Mouse (Mus musculus) midbrain, embryonic 15.5 days (tissue): ENCODE measurements around the gene Gpr137b. TPM values are rescaled to one million over a fixed set of nuclear protein-coding genes. Genes with fewer than 3 reads are reported as not detected.
"Not testable (repeated sequence)": the region's sequence is repeated elsewhere in the genome, so short reads cannot be mapped to it uniquely, and the experiment has no call there.

ENCODE experiments used
- ATAC-seq: fragments of 200-750 bp; cut with Nextera tagmentation; replicated peaks from 2 replicates; pipeline ENCODE4 v1.8.0; 2017; ENCODE audit warnings: moderate TSS enrichment
- H3K27ac ChIP-seq: fragments of 300-500 bp; sonication (generic); 2 replicates; pipeline ENCODE4 v1.5.1; 2015; ENCODE audit warnings: mild to moderate bottlenecking, inconsistent platforms
- H3K27me3 ChIP-seq: fragments of 300-500 bp; sonication (generic); replicated peaks from 2 replicates; pipeline ENCODE4 v1.6.1; 2015; ENCODE audit warnings: inconsistent platforms
- H3K36me3 ChIP-seq: fragments of 300-500 bp; sonication (generic); replicated peaks from 2 replicates; pipeline ENCODE4 v1.6.1; 2015; ENCODE audit warnings: inconsistent platforms
- H3K4me1 ChIP-seq: fragments of 300-500 bp; sonication (generic); 2 replicates; pipeline ENCODE4 v1.6.1; 2015; ENCODE audit warnings: inconsistent platforms
- H3K4me2 ChIP-seq: fragments of 300-500 bp; sonication (generic); 2 replicates; pipeline ENCODE4 v1.6.1; 2015; ENCODE audit warnings: inconsistent platforms, mild to moderate bottlenecking, moderate library complexity
- H3K4me3 ChIP-seq: fragments of 300-500 bp; sonication (generic); 2 replicates; pipeline ENCODE4 v1.5.1; 2015; ENCODE audit warnings: mild to moderate bottlenecking, inconsistent platforms
- H3K9ac ChIP-seq: fragments of 300-500 bp; sonication (generic); 2 replicates; pipeline ENCODE4 v1.6.1; 2015; ENCODE audit warnings: mild to moderate bottlenecking, inconsistent platforms
- H3K9me3 ChIP-seq: fragments of 300-500 bp; sonication (generic); 2 replicates; pipeline ENCODE4 v1.6.1; 2016; ENCODE audit warnings: inconsistent platforms
- WGBS: fragments of 180-500 bp; shearing (Covaris S2); methylation state at CpG from one replicate; pipeline ENCODE4 v1.1.7; 2015; ENCODE audit warnings: mixed read lengths; 5-methylcytosine and 5-hydroxymethylcytosine counted together
- polyA plus RNA-seq: library from polyadenylated mRNA; unstranded; fragments of >200 nt; fragmentation: Nextera tagmentation; extraction: Ambion mirVana; gene quantifications from 2 replicates; pipeline ENCODE4 v1.2.1, GENCODE M21; 2015

The Gpr137b gene
- polyA plus RNA-seq, 1 experiment from 2014 or later, result 29.9 TPM

DNA sequence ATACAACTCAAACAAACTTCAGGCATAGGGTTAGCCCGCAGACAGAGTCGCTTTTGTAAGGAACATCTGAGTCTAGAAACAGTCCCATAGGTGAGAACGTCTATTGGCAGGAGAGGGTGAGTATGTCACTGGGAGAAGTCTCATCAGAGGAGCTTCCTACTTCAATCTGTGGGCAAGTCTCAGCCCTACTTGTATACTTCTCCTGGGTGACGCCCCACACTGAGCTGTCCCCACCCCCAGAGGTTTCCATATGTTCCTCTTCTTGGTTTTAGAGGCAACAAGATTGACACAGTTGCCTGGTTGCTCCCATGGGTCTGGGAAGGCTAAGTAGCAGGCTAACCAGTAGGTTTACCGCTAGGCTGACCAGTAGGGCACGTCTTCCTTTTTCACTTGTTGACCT, 10.0 kb upstream of the Gpr137b start:
- H3K4me2 ChIP-seq, H3K27me3 ChIP-seq, H3K36me3 ChIP-seq, H3K9me3 ChIP-seq, H3K9ac ChIP-seq, H3K4me3 ChIP-seq, ATAC-seq, H3K27ac ChIP-seq, H3K4me1 ChIP-seq: not testable (repeated sequence)
- WGBS, result 90% methylated on average over 6 of the region's 6 CpGs

- not testable (repeated sequence) for H3K4me2 ChIP-seq, H3K9me3 ChIP-seq, H3K27me3 ChIP-seq, H3K27ac ChIP-seq, H3K4me1 ChIP-seq, ATAC-seq, H3K36me3 ChIP-seq, H3K4me3 ChIP-seq, H3K9ac ChIP-seq
- 87% methylated on average over 3 of the region's 3 CpGs for WGBS
Observed at GRCm38 (mm10) chr13:13403366-13403765, 9.6 kb upstream of the Gpr137b start.

DNA sequence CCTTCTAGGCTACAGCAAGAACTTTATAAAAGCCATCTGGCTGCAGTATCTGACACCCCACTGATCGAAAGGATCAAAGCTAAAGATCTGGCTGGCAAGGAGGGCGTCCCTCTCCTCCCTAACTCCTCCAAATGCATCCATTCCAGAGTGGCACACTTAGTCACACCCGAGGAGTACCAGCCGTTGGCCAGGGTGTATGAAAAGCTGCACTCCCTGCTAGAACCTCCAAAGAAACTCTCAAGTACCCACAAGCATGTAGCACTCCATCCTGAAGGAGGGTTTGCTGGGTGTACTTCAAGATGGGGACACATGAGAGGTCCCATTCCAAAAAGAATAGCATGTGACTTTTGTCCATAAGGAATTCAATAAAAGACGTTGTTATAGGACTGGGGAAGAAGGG, 9.0 kb upstream of the Gpr137b start:
- not testable (repeated sequence) for ATAC-seq
- WGBS, result 77% methylated on average over 5 of the region's 5 CpGs

GRCm38 (mm10) chr13:13400851-13401250, 7.0 kb upstream of the Gpr137b start:
- WGBS, result 77% methylated on average over 3 of the region's 3 CpGs
- H3K27ac ChIP-seq, H3K27me3 ChIP-seq, H3K4me2 ChIP-seq, H3K4me3 ChIP-seq, H3K9ac ChIP-seq, H3K9me3 ChIP-seq, H3K4me1 ChIP-seq, H3K36me3 ChIP-seq, ATAC-seq: not testable (repeated sequence)

More for the DNA sequence above, 9.0 kb upstream of the Gpr137b start:
- not testable (repeated sequence) for H3K36me3 ChIP-seq, H3K9ac ChIP-seq, H3K9me3 ChIP-seq, H3K27me3 ChIP-seq, H3K4me1 ChIP-seq, H3K4me2 ChIP-seq, H3K27ac ChIP-seq, H3K4me3 ChIP-seq

- H3K4me1 ChIP-seq, H3K27me3 ChIP-seq, H3K9me3 ChIP-seq, H3K36me3 ChIP-seq: not testable (repeated sequence)
- peak; percentile 84; the same call in 1 of the 2 replicates for ATAC-seq
- Histone ChIP-seq H3K4me3 (peak overlapping the region; percentile 44), H3K27ac (peak overlapping the region; percentile 55; the same call in 1 of the 2 replicates), H3K9ac (peak overlapping the region; percentile 22; the same call in 1 of the 2 replicates), H3K4me2 (peak overlapping the region; percentile 53)
- WGBS, result 0% methylated on average over 15 of the region's 15 CpGs
Observed at GRCm38 (mm10) chr13:13394096-13394395, 232 bp upstream of the Gpr137b start.

DNA sequence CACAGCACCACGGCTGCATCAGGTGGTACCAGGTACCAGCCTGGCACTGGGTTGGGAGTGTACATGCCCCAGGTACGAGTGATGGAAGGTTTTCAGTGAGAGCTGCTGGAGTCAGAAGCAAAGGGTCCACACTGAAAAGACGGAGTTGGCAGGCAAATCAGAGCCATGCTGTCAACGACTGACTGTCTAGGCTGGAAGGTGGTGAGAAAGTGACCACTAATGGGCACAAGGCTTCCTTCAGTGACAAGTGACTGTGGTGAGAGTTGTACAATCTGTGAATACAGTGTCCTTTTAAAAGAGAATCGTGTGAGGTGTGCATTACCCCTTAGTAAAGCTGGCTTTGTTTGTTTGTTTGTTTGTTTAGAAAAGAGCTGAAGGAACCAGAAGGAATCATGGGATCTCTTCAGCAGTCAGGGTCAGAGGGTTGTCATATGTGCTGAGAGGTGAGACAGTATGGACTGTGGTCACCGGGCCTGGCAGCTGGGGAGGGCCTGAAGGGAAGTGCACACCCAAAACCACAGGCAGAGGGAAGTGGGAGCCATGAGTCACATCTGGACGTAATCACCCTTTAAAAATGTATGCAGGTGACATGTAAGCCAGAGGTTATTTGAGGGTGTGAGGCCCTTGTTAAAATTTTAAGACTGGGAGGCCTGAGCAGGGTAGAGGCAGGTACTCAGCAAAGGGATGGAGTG, 15.5 kb downstream of the Gpr137b start:
- 80% methylated on average over 1 of the region's 7 CpGs for WGBS
- H3K4me2 ChIP-seq, ATAC-seq, H3K9ac ChIP-seq, H3K4me3 ChIP-seq, H3K4me1 ChIP-seq, H3K27me3 ChIP-seq, H3K36me3 ChIP-seq, H3K27ac ChIP-seq, H3K9me3 ChIP-seq: not testable (repeated sequence)

- ATAC-seq, result no peak
- no peaks in the 10 kb centered on the region for H3K27me3 ChIP-seq
- no peaks in the 10 kb centered on the region for H3K4me1 ChIP-seq
- no peak overlapping the region for H3K27ac ChIP-seq
- no peak overlapping the region for H3K4me2 ChIP-seq
- H3K36me3 ChIP-seq, result no peaks in the 10 kb centered on the region
- no peak overlapping the region for H3K9ac ChIP-seq
- WGBS, result 90% methylated on average over 5 of the region's 5 CpGs
- H3K9me3 ChIP-seq, result no peaks in the 10 kb centered on the region
- no peak overlapping the region for H3K4me3 ChIP-seq
Observed at GRCm38 (mm10) chr13:13377180-13377579, 16.6 kb downstream of the Gpr137b start.

DNA sequence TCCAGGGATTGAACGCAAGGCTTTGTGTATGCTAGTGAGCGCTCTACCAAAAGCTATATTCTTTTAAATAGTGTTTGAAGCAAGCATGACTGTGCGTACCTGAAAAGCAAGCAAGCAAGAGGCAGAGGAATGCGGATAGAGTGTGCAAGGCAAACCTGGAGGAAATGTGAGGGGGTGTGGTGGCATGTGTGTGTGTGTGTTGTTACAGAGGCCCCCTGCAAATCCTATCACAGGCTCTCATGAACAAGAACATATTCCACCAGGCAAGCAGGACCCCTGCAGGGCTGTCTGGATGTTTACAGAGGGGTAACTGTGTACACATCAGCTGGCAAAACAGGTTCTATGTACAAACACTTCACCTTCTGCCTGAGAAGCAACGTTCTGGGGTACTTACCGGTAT, 19.8 kb downstream of the Gpr137b start:
- not testable (repeated sequence) for H3K4me3 ChIP-seq, H3K27me3 ChIP-seq, H3K4me1 ChIP-seq, H3K27ac ChIP-seq, ATAC-seq, H3K4me2 ChIP-seq, H3K9ac ChIP-seq, H3K36me3 ChIP-seq, H3K9me3 ChIP-seq
- WGBS, result 96% methylated on average over 6 of the region's 6 CpGs

DNA sequence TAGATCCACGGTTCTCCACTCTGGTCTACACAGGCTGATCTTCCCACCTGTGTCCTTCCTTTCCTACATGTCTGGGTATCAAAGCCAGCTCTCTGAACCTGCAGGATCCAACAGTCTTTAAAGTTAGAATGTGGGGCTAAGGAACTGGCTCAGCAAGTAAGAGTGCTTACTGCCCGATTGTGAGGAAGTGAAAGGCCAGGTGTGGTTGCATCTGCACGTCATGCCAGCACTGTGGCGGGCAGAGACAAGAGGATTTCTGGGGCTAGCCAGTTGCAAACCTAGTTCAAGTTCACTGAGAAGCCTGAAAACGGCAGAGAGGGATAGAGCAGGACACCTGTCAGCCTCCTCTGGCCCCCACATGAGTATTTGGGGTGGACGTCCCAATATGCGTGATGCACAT, 22.4 kb downstream of the Gpr137b start:
- H3K4me2 ChIP-seq, H3K4me3 ChIP-seq, H3K27ac ChIP-seq, H3K4me1 ChIP-seq, ATAC-seq, H3K36me3 ChIP-seq, H3K27me3 ChIP-seq, H3K9me3 ChIP-seq, H3K9ac ChIP-seq: not testable (repeated sequence)
- 93% methylated on average over 7 of the region's 7 CpGs for WGBS

GRCm38 (mm10) chr13:13366371-13366770, 27.4 kb downstream of the Gpr137b start:
- not testable (repeated sequence) for H3K27ac ChIP-seq, H3K27me3 ChIP-seq, H3K9me3 ChIP-seq, H3K4me3 ChIP-seq, ATAC-seq, H3K4me1 ChIP-seq, H3K4me2 ChIP-seq, H3K9ac ChIP-seq
- H3K36me3 ChIP-seq, result peaks cover 15% of the 10 kb centered on the region; the same call in 1 of the 2 replicates
- WGBS, result 95% methylated on average over 2 of the region's 2 CpGs

- H3K9ac ChIP-seq, H3K27ac ChIP-seq, H3K4me1 ChIP-seq, H3K4me3 ChIP-seq, ATAC-seq, H3K27me3 ChIP-seq, H3K4me2 ChIP-seq, H3K9me3 ChIP-seq: not testable (repeated sequence)
- WGBS, result 95% methylated on average over 7 of the region's 7 CpGs
- H3K36me3 ChIP-seq, result peaks cover 15% of the 10 kb centered on the region; the same call in 1 of the 2 replicates
Observed at GRCm38 (mm10) chr13:13363536-13363935, 30.3 kb downstream of the Gpr137b start.

GRCm38 (mm10) chr13:13362261-13362660, 31.6 kb downstream of the Gpr137b start:
- WGBS, result 98% methylated on average over 6 of the region's 6 CpGs

GRCm38 (mm10) chr13:13360045-13360444, 33.8 kb downstream of the Gpr137b start:
- not testable (repeated sequence) for H3K9me3 ChIP-seq, H3K4me3 ChIP-seq, H3K4me2 ChIP-seq, H3K9ac ChIP-seq, H3K27ac ChIP-seq, H3K4me1 ChIP-seq, H3K27me3 ChIP-seq, ATAC-seq
- 89% methylated on average over 4 of the region's 4 CpGs for WGBS
- H3K36me3 ChIP-seq, result peaks cover 12% of the 10 kb centered on the region; the same call in 1 of the 2 replicates

More at GRCm38 (mm10) chr13:13362261-13362660, 31.6 kb downstream of the Gpr137b start:
- not testable (repeated sequence) for H3K4me2 ChIP-seq, H3K27me3 ChIP-seq, H3K9ac ChIP-seq, H3K27ac ChIP-seq, H3K4me1 ChIP-seq, H3K9me3 ChIP-seq, H3K4me3 ChIP-seq, ATAC-seq
- H3K36me3 ChIP-seq, result peaks cover 15% of the 10 kb centered on the region; the same call in 1 of the 2 replicates
